Mouse (Mus musculus) erythroblast, embryonic 14.5 days (primary cell): ENCODE results near the gene Rnf151. TPM values are rescaled to one million over a fixed set of nuclear protein-coding genes. Genes with fewer than 3 reads are reported as not detected.
"Not testable (repeated sequence)": the region's sequence is repeated elsewhere in the genome, so short reads cannot be mapped to it uniquely, and the experiment has no call there.

ENCODE experiments used
- H3K27me3 ChIP-seq: 2 replicates; pipeline ENCODE4 v1.6.1; 2012; ENCODE audit warnings: inconsistent platforms; ENCODE audit not compliant: control insufficient read depth
- H3K36me3 ChIP-seq: 2 replicates; pipeline ENCODE4 v1.6.1; 2012; ENCODE audit warnings: mild to moderate bottlenecking, inconsistent platforms; ENCODE audit not compliant: control insufficient read depth
- H3K4me1 ChIP-seq: 2 replicates; pipeline ENCODE4 v1.6.1; 2012; ENCODE audit warnings: inconsistent platforms; ENCODE audit not compliant: control insufficient read depth
- H3K4me3 ChIP-seq: replicated peaks from 2 replicates; pipeline ENCODE3; 2012; ENCODE audit warnings: moderate library complexity, mild to moderate bottlenecking, inconsistent platforms
- H3K9me3 ChIP-seq: 2 replicates; pipeline ENCODE4 v1.6.1; 2012; ENCODE audit warnings: low read length, inconsistent platforms, mixed read lengths; ENCODE audit not compliant: control insufficient read depth
- GATA1 ChIP-seq: IDR thresholded peaks from 2 replicates; pipeline ENCODE4 v1.6.1; 2012; ENCODE audit warnings: low read length, inconsistent platforms, mixed read lengths
- TAL1 ChIP-seq: IDR thresholded peaks from 3 replicates; pipeline ENCODE4 v1.6.1; 2012; ENCODE audit warnings: low read length, inconsistent platforms, mixed read lengths
- polyA plus RNA-seq: library from polyadenylated mRNA; stranded (reverse); fragments of >175 nt; gene quantifications from 2 replicates; pipeline ENCODE4 v1.2.3, GENCODE M21; 2012

Gene Rnf151
- polyA plus RNA-seq, 1 experiment, result 0.19 TPM

DNA sequence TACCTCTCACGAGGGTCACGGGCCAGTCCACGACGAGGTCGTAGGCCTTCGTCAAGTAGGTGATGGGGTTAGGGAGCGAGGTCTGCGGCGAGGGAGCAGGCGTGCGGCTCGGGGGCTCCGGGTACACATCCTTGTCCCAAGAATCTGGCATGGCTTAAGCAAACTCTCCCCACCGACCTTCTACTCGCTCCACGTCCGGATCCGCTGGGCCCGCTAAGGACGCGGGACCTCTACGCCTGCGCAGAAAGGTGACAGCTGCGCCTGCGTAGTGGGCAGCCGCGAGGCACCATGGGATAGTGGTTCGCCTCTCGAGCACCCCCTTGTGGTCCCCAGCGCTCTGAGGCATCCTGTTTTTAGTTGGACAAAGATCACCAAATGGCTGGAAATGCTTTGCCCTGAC lies 6.3 kb upstream of the Rnf151 start, which contains the start of gene Ndufb10:
Gene Ndufb10, minus strand, starts transcription at position 295 of the 400 bp plus-strand sequence.
- H3K27me3 ChIP-seq, result peaks cover 6% of the 10 kb centered on the region
- H3K4me3 ChIP-seq, result peak within 1 kb of the TSS; percentile 77
- H3K4me1 ChIP-seq, result peaks cover 51% of the 10 kb centered on the region
- peaks cover 22% of the 10 kb centered on the region for H3K36me3 ChIP-seq
- no peaks in the 10 kb centered on the region for H3K9me3 ChIP-seq
- no peak for TF ChIP-seq TAL1
- no peak for TF ChIP-seq GATA1

DNA sequence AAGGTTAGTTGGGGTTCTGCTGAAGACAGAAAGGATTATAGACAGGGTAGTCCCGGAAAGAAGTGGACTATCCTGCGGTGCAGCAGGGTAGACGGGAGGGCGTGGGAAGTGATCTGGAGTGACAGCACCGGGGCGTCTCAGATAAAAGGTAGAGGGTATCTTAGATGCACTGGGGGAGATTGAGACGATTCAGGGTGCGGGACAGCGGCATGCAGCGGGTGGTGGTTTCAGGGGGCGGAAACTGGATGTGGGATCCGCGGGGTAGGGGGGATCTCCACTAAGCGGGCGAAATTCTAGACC lies 6.0 kb upstream of the Rnf151 start:
- H3K36me3 ChIP-seq, result peaks cover 22% of the 10 kb centered on the region
- peak; percentile 31; the same call in 1 of the 2 replicates for TF ChIP-seq GATA1
- TF ChIP-seq TAL1, result no peak
- peak overlapping the region; percentile 77 for H3K4me3 ChIP-seq
- H3K27me3 ChIP-seq, result peaks cover 6% of the 10 kb centered on the region
- no peaks in the 10 kb centered on the region for H3K9me3 ChIP-seq
- H3K4me1 ChIP-seq, result peaks cover 52% of the 10 kb centered on the region

DNA sequence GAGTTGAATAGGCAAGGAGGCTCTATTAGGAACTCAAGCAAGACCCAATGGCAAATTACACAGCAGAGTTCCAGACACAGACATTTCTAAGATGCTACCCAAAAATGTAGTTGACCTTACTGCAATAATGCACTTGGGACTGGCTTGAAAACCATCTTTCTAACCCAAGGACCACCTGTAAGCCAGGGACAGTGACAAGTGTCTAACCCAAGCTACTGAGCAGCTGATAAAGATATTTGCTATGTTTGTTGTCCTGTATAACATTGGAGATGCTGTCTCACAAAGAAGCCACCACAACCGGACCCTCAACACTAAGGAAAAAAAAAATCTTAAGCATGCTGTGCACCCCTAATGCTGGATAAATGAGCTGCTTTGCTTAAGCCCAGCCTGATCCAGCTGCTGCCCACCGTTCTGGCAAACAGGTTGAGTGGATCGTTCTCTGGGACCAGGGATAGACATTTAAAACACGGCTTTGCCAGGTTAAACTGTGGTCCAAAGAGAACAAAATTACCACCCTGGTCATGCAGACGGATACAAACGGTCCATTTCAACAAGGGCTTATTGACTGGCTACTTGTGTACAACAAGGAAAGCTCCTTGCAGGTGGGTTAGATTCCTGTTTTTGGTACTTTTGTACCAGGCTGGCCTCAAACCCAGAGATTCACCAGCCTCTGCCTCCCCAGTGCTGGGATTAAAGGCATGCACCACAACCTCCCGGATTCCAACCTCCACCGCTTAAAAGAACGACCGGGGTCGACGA lies 5.4 kb upstream of the Rnf151 start:
- peak overlapping the region; percentile 77 for H3K4me3 ChIP-seq
- H3K36me3 ChIP-seq, result peaks cover 22% of the 10 kb centered on the region
- TF ChIP-seq TAL1, result no peak
- no peaks in the 10 kb centered on the region for H3K9me3 ChIP-seq
- H3K27me3 ChIP-seq, result peaks cover 6% of the 10 kb centered on the region
- peaks cover 57% of the 10 kb centered on the region for H3K4me1 ChIP-seq

DNA sequence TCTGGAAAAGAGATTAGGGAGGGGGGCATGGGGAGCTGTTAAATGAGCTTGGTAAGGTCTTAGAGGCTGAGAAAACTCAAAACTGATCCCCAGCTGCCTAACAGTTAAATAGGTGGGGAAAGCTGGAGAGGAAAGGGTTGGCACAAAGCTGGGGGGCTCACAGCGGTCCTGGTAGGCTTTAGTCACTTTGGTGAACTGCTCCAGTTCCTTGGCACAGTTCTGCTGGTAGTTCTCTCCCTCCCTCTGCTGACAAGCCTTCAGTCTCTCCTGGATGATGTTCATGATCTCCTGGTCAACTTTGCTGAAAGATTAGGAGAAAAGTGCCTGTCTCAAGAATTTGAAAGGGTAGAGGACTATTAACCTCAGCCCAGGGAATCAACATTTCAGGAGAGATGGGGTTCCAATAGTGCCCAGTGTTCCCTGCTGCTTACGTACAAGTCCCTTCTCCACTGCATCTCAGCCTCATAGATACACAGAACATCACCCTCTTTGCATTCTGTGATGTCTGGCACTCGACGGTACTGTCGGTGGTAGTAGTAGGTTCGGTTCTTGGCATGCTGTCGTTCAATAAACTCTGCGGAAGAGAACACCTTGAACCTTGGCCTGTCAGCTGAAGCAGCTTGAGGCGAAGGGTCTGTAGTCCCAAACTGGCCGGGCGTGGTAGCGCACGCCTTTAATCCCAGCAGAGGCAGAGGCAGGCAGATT lies 4.5 kb upstream of the Rnf151 start:
- Histone ChIP-seq H3K4me3 (peak overlapping the region; percentile 77), H3K4me1 (peaks cover 60% of the 10 kb centered on the region)
- TF ChIP-seq GATA1, result no peak
- no peak for TF ChIP-seq TAL1

DNA sequence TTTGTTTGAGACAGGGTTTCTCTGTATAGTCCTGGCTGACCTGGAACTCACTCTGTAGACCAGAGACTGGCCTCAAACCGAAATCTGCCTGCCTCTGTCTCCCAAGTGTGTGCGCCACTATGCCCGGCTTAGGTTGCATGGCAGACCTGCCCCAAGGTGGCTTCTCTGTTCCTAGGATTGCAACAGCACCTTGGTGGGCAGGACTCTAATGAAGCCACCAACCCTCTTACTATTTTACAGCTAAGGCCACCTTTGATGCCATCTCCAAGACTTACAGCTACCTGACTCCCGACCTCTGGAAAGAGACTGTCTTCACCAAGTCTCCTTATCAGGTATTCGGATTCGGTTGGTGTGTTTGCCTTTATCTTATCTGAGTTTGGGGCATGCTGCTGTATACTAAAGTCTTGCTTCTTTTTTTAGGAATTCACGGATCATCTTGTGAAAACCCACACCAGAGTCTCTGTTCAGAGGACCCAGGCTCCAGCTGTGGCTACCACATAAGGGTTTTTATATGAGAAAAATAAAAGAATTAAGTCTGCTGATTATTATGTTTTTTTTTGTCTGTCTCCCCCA lies 3.6 kb upstream of the Rnf151 start:
- not testable (repeated sequence) for H3K27me3 ChIP-seq
- H3K4me1 ChIP-seq, result peaks cover 59% of the 10 kb centered on the region

More for the DNA sequence above, 4.5 kb upstream of the Rnf151 start:
- Histone ChIP-seq H3K9me3 (no peaks in the 10 kb centered on the region), H3K27me3 (no peaks in the 10 kb centered on the region), H3K36me3 (peaks cover 30% of the 10 kb centered on the region)

DNA sequence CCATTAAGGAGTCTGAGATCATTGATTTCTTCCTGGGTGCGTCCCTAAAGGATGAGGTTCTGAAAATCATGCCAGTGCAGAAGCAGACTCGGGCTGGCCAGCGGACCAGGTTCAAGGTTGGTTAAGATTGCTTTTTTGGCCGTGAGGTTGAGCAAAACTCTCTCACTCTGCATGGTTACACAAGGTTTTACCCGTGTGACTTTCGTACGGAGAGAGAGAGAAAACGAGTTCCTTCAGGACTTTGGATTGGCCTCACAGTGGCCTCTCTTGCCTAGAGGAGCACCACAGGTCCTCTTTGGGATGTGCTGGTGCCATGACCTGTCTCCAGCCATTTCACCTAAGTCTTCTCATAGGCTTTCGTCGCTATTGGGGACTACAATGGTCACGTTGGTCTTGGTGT lies 2.8 kb upstream of the Rnf151 start:
- not testable (repeated sequence) for H3K9me3 ChIP-seq

More for the DNA sequence above, 3.6 kb upstream of the Rnf151 start:
- H3K9me3 ChIP-seq, result not testable (repeated sequence)
- peaks cover 38% of the 10 kb centered on the region for H3K36me3 ChIP-seq
- peak overlapping the region; percentile 77 for H3K4me3 ChIP-seq

DNA sequence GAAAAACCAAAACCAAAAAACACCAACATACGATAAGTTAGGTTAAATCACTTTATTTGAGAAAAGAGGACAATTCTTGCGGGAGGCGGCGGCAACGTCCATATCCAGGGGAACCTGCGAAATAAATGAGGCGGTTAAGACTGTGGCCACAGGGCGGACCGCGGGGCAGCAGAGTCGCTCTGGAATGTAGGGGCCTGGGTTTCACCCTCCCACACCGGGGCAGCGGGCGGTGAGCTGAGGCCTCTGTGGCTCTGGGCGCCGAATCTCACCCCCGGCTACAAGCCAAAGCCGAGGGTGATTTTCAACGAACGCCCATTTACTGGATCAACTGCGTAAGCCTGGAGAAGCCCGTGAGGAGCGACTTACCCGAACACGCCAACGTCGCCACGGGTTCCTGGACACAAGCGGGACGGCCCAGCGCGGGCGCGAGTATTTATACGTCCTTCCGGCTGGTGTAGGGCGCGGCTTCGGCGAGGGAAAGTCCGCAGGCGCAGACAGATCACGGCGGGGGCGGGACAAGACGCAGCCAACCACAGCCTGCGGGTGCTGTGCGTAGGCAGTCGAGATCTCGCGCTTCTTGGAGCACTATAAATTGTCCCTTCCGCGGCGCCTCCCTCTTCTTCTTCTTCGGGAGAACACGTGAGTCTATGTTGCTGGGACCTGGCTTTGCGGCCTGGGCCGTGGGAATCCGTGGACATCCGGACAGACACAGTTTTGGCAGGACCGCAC lies 1.8 kb upstream of the Rnf151 start:
- peaks cover 53% of the 10 kb centered on the region for H3K4me1 ChIP-seq
- TF ChIP-seq GATA1 (no peak), TAL1 (no peak)

More for the DNA sequence above, 2.8 kb upstream of the Rnf151 start:
- Histone ChIP-seq H3K36me3 (peaks cover 47% of the 10 kb centered on the region), H3K4me3 (peak overlapping the region; percentile 85), H3K4me1 (peaks cover 56% of the 10 kb centered on the region)
- not testable (repeated sequence) for H3K27me3 ChIP-seq

DNA sequence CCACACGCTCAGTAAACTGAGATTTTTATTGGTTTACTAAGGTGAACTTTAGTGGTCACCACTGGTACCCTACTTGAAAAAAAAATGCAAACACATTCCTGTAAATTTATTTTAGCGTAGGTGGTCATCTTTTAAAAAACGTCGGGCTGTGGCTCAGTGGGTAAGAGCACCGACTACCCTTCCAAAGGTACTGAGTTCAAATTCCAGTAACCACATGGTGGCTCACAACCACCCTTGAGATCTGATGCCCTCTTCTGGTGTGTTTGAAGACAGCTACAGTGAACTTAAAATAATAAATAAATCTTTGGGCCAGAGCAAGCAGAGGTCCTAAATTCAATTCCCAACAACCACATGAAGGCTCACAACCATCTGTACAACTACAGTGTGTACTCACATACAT lies 1.1 kb upstream of the Rnf151 start:
- Histone ChIP-seq H3K36me3 (peaks cover 51% of the 10 kb centered on the region), H3K4me3 (peak overlapping the region; percentile 85), H3K4me1 (peaks cover 49% of the 10 kb centered on the region)
- not testable (repeated sequence) for H3K27me3 ChIP-seq, H3K9me3 ChIP-seq

More for the DNA sequence above, 1.8 kb upstream of the Rnf151 start:
- H3K4me3 ChIP-seq, result peak overlapping the region; percentile 85
- no peaks in the 10 kb centered on the region for H3K27me3 ChIP-seq
- H3K36me3 ChIP-seq, result peaks cover 51% of the 10 kb centered on the region
- no peaks in the 10 kb centered on the region for H3K9me3 ChIP-seq

DNA sequence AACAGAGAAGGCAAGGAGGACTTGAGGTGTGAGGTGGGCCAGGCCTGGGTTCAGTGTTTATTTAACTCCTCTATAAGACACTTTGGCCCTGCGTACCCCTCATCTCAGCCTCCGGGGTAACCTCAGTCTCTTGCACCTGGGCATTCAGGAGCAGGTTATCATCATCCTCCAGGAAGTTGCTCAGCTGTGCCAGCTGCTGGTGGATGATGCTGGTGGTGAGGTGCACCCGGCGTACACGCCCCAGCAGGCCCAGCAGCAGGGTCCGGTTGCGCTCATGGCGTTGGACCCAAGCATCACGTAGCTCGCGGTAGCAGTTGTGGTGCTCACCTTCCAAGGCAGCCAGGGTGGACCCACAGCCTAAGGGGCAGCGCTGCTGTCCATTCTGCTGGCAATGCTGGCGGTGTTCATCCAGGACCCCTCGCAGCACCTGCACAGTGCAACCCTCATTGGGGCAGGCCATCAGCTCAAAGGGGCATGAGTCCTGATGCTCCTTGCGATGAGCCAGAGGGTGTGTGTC lies 1.6 kb downstream of the Rnf151 start:
- no peaks in the 10 kb centered on the region for H3K27me3 ChIP-seq
- no peaks in the 10 kb centered on the region for H3K9me3 ChIP-seq
- peaks cover 35% of the 10 kb centered on the region for H3K36me3 ChIP-seq
- H3K4me1 ChIP-seq, result peaks cover 24% of the 10 kb centered on the region
- TF ChIP-seq GATA1 (no peak), TAL1 (no peak)
- H3K4me3 ChIP-seq, result no peak overlapping the region
